Mouse (Mus musculus) bone marrow macrophage, adult 2 months (primary cell): Measurements from ENCODE around the gene Fgfr2. TPM values are rescaled to one million over a fixed set of nuclear protein-coding genes. Genes with fewer than 3 reads are reported as not detected.

ENCODE experiments used
- H3K27ac ChIP-seq: 2 replicates; pipeline ENCODE4 v1.5.1; 2012; ENCODE audit warnings: low read depth, low read length; ENCODE audit not compliant: insufficient read depth
- H3K4me1 ChIP-seq: 2 replicates; pipeline ENCODE4 v1.6.1; 2012; ENCODE audit warnings: low read length; ENCODE audit not compliant: control insufficient read depth, insufficient read depth
- H3K4me3 ChIP-seq: 2 replicates; pipeline ENCODE4 v1.5.1; 2012; ENCODE audit warnings: mild to moderate bottlenecking, low read length, moderate library complexity; ENCODE audit not compliant: insufficient read depth
- CTCF ChIP-seq: IDR thresholded peaks from 2 replicates; pipeline ENCODE4 v1.5.1; 2012; ENCODE audit warnings: low read depth, mild to moderate bottlenecking, low read length, moderate library complexity
- POLR2A ChIP-seq: IDR thresholded peaks from 2 replicates; pipeline ENCODE4 v1.6.1; 2012; ENCODE audit warnings: mild to moderate bottlenecking, low read depth, low read length, borderline replicate concordance
- polyA plus RNA-seq: library from polyadenylated mRNA; stranded (reverse); fragments of >200 nt; gene quantifications from 2 replicates; pipeline ENCODE4 v1.2.4, GENCODE M21; 2012; ENCODE audit not compliant: missing spikeins, insufficient read depth, insufficient read length

The Fgfr2 gene
- polyA plus RNA-seq, 1 experiment: 0.27 TPM

DNA sequence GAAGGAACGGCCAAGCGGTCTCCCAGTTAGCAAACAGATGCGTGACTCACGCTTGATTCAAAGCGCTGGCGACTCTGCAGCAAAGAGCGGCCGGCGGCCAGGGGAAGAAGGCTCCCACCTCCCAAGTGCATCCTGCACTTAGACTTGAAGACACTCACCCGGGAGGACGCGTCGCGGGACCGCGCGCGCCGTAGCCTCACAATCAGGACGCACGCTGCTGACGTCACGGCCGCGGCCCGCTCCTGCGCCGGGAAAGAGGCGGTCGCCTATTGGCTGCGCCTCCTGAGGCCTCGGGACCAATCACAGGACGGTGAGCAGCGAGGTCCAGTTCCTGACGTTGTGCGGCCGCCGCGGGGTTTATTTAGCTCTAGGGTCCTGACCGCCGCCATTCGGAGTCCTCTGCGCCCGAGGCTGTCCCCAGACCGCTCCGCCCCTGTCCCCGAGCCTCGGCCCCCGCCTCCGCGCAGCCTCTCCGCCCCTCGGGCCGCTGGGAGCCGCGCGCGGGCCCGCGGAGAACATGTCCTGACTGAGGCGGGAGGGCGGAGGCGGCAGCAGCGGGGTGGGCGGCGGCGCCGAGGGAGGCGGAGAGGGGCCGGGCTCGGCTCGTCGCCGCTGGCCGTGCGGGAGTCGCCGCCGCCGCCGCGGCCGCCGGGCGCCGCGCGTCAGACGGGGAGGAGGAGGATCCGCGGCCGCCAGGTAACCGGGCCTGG lies 192.1 kb downstream of the Fgfr2 start, which contains the start of gene Zranb1:
Zranb1 (plus strand) TSS at position 293 of the 710 bp plus-strand sequence.
- TF ChIP-seq CTCF (no peak), POLR2A (0 out of 2 replicates have a peak, but pooled peaks have one; percentile 63)
- peak within 1 kb of the TSS; percentile 73 for H3K4me3 ChIP-seq
- peak within 1 kb of the TSS; percentile 86 for H3K27ac ChIP-seq
- peaks cover 12% of the 10 kb centered on the region for H3K4me1 ChIP-seq

- peak overlapping the region; percentile 68 for H3K27ac ChIP-seq
- TF ChIP-seq POLR2A: no peak
- peak; percentile 14; the same call in 1 of the 2 replicates for TF ChIP-seq CTCF
- H3K4me1 ChIP-seq: peaks cover 12% of the 10 kb centered on the region
- peak overlapping the region; percentile 73 for H3K4me3 ChIP-seq
Observed at GRCm38 (mm10) chr7:132930055-132930454, 193.1 kb downstream of the Fgfr2 start.

GRCm38 (mm10) chr7:132927201-132927600 lies 195.9 kb downstream of the Fgfr2 start:
- no peak overlapping the region for H3K27ac ChIP-seq
- no peak overlapping the region for H3K4me3 ChIP-seq
- H3K4me1 ChIP-seq: peaks cover 10% of the 10 kb centered on the region
- TF ChIP-seq POLR2A: no peak
- no peak for TF ChIP-seq CTCF

DNA sequence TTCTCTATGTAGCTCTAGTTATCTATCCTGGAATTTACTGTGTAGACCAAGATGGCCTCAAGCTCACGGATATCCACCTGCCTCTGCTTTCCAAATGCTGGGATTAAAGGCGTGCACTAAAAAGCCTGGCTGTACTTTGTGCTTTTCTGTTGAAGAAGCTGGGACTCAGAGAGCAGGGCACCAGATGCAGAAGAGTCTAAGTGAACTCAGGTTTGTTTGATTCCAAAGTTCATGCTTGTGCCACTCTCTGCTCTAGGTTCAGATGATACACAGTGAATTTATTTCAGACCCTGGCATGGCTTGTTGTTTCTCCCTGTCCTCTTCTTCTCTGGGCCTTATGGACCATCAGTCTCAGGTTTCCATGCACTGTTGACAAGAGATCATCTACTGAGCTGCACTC lies 197.9 kb downstream of the Fgfr2 start:
- Histone ChIP-seq H3K4me3 (no peak overlapping the region), H3K4me1 (peaks cover 10% of the 10 kb centered on the region), H3K27ac (no peak overlapping the region)
- no peak for TF ChIP-seq POLR2A
- no peak for TF ChIP-seq CTCF

DNA sequence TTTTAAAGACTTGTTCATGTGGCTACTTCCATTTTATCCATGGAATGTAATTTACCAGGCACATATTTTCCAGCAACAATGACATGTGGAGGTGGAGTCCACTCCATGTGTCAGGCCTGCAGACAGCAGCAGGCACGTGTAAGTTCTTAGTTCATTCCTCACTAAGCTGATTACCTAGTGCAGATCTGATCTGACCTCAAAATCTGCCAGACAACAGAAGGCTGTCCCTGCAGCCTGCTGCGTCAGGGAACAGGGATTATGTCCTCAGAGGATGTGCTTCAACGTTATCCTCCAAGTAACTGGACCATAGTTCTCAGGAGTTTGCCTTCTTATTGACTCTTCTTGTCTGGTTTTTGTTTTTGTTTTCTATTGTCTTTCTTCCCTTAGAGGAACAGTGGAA lies 201.2 kb downstream of the Fgfr2 start:
- Histone ChIP-seq H3K4me3 (no peak overlapping the region), H3K4me1 (peaks cover 3% of the 10 kb centered on the region), H3K27ac (no peak overlapping the region)
- TF ChIP-seq CTCF: no peak
- no peak for TF ChIP-seq POLR2A

DNA sequence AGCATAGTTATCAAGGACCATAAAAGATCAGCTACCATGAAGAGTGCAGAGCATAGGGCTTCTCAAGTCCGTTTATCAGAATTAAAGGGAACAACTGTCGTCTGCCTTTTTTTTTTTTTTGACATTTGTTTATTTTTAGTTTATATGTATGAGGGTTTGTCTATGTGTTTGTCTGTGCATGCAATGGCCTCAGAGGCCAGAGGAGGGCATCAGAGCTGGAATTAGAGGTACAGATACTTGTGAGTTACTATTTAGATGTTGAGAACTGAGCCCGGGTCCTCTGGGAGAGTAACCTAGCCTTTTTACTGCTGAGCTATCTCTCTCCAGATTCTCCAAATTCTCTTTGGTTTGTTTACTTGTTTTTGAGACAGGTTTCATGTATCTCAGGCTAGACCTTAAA lies 219.4 kb downstream of the Fgfr2 start:
- Histone ChIP-seq H3K4me3 (no peak overlapping the region), H3K27ac (no peak overlapping the region), H3K4me1 (peaks cover 8% of the 10 kb centered on the region; the same call in 1 of the 2 replicates)
- TF ChIP-seq CTCF (no peak), POLR2A (no peak)

DNA sequence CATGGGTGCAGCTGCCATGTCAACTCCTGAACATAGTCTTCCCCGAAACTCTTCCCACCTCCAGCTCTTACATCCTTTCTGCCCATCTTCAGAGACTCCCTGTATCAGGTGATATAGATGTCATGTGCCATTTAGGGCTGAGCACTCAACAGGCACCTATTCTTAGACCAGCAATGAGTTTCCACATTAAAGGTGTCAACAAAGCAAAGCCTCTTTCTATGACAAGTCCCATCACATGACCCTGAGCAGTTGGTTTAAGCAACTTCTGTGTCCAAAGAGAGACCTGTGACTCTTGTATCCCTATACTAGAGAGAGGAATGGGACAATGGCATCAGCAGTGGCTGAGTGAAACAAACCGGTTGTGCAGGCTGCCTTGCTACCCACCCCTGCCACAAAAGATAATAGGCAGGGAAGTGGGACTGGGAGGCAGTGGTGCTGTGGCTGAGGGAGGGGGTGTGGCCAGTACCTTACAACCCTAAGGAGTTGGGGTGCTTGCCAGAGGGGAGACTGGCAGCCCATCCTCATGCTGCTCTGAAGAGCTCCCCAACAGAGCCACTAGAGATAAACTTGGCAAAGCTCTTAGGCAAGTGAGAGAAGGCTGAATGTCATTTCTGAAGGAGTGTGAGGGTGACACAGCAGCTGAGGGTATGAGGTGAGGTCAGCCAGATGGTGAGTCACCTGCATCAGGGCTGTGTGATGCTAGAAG lies 222.2 kb downstream of the Fgfr2 start:
- TF ChIP-seq POLR2A: no peak
- TF ChIP-seq CTCF: no peak
- Histone ChIP-seq H3K4me1 (peaks cover 15% of the 10 kb centered on the region), H3K4me3 (no peak overlapping the region), H3K27ac (no peak overlapping the region)

- H3K27ac ChIP-seq: no peak overlapping the region
- H3K4me3 ChIP-seq: no peak overlapping the region
- TF ChIP-seq CTCF (0 out of 2 replicates have a peak, but pooled peaks have one; percentile 9), POLR2A (no peak)
- peaks cover 34% of the 10 kb centered on the region for H3K4me1 ChIP-seq
Observed at GRCm38 (mm10) chr7:132898234-132898633, 224.9 kb downstream of the Fgfr2 start.

- Histone ChIP-seq H3K27ac (no peak overlapping the region), H3K4me1 (peaks cover 38% of the 10 kb centered on the region), H3K4me3 (no peak overlapping the region)
- no peak for TF ChIP-seq POLR2A
- no peak for TF ChIP-seq CTCF
Observed at GRCm38 (mm10) chr7:132897258-132897657, 225.9 kb downstream of the Fgfr2 start.
